Mouse (Mus musculus) granulocyte monocyte progenitor cell, adult 5-6 weeks (primary cell): ENCODE measurements at regions not wholly inside any gene's neighbourhood (a gene's known extent, or its start where the extent isn't known, plus 50 kb on each side); places are given as distances from the start of the nearest gene placed in this dataset.
A peak's percentile ranks its signal among the peaks of the same experiment; 100 is the strongest.
"Not testable (repeated sequence)": the region's sequence is repeated elsewhere in the genome, so short reads cannot be mapped to it uniquely, and the experiment has no call there.

Experiments
- ATAC-seq: replicated peaks from 2 replicates; pipeline ENCODE4 v1.8.0; 2016; ENCODE audit warnings: mild to moderate bottlenecking, moderate TSS enrichment, inconsistent platforms; ENCODE audit not compliant: poor library complexity, severe bottlenecking

GRCm38 (mm10) chr12:71524156-71524555 lies 214.5 kb downstream of the Dact1 start:
- ATAC-seq, result no peak

GRCm38 (mm10) chr12:71525255-71525927 lies 215.7 kb downstream of the Dact1 start:
- no peak for ATAC-seq

GRCm38 (mm10) chr12:71526623-71527022 lies 216.9 kb downstream of the Dact1 start:
- no peak for ATAC-seq

GRCm38 (mm10) chr12:71532161-71532560 lies 222.5 kb downstream of the Dact1 start:
- ATAC-seq, result no peak

- no peak for ATAC-seq
Measured at GRCm38 (mm10) chr12:71532708-71533450, 223.2 kb downstream of the Dact1 start.

- ATAC-seq, result no peak
Measured at GRCm38 (mm10) chr12:71533701-71534100, 224.0 kb downstream of the Dact1 start.

GRCm38 (mm10) chr12:71534199-71534598 lies 224.5 kb downstream of the Dact1 start:
- ATAC-seq, result no peak

- ATAC-seq, result no peak
Measured at GRCm38 (mm10) chr12:71535251-71535650, 225.6 kb downstream of the Dact1 start.

- ATAC-seq, result not testable (repeated sequence)
Measured at GRCm38 (mm10) chr12:71535831-71536230, 226.1 kb downstream of the Dact1 start.

- ATAC-seq, result no peak
Measured at GRCm38 (mm10) chr12:71538691-71539090, 229.0 kb downstream of the Dact1 start.

GRCm38 (mm10) chr12:71540279-71540678 lies 230.6 kb downstream of the Dact1 start:
- ATAC-seq, result no peak

GRCm38 (mm10) chr12:71541961-71542360 lies 232.3 kb downstream of the Dact1 start:
- no peak for ATAC-seq

- no peak for ATAC-seq
Measured at GRCm38 (mm10) chr12:71543571-71544119, 234.0 kb downstream of the Dact1 start.

GRCm38 (mm10) chr12:71544401-71545159 lies 234.9 kb downstream of the Dact1 start:
- ATAC-seq, result peak; percentile 80

- peak; percentile 67 for ATAC-seq
Measured at GRCm38 (mm10) chr12:71546523-71547265, 237.0 kb downstream of the Dact1 start.

- peak; percentile 46; the same call in 1 of the 2 replicates for ATAC-seq
Measured at GRCm38 (mm10) chr12:71549336-71549735, 239.7 kb downstream of the Dact1 start.

- no peak for ATAC-seq
Measured at GRCm38 (mm10) chr12:71554212-71554611, 244.5 kb downstream of the Dact1 start.

- no peak for ATAC-seq
Measured at GRCm38 (mm10) chr12:71561259-71561658, 251.6 kb downstream of the Dact1 start.

GRCm38 (mm10) chr12:71561918-71562572 lies 252.4 kb downstream of the Dact1 start:
- no peak; the same call in 1 of the 2 replicates for ATAC-seq

- ATAC-seq, result no peak
Measured at GRCm38 (mm10) chr12:71563219-71563618, 253.5 kb downstream of the Dact1 start.
